Mouse (Mus musculus): ENCODE results near the gene Csde1.

DNA sequence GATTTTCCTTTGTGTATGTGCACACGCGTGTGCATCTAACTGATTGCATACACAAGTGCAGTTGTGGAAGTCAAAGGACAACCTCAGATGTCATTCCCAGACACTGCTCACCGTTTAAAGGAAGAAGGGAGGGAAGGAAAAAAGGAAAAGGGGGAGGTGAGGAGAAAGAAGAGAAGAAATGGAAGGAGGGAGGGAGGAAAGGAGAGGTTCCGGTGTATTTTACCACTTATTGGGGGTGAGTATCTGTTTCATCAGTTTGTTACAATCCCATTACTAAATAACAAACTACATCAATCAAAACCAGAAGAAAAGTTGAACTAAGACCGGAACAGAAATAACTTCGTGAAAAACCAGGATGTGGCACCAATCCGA, 25.0 kb upstream of the Csde1 start:
- TF ChIP-seq CTCF (IDR thresholded peaks at IDR 0.05; ENCODE audit: low read depth, low read length) (no peak), GATA1 (IDR thresholded peaks at IDR 0.05; ENCODE audit: borderline replicate concordance, low read length) (no peak), GATA2 (IDR thresholded peaks at IDR 0.05; ENCODE audit: borderline replicate concordance, low read depth, low read length) (no peak), TAL1 (conservative IDR thresholded peaks at IDR 0.05; ENCODE audit: low read depth, low read length) (no peak), POLR2AphosphoS5 (IDR thresholded peaks at IDR 0.05; ENCODE audit: insufficient replicate concordance, low read depth, low read length) (no peak)

Data from G1E (cell line).